Mouse (Mus musculus) stomach, embryonic 16.5 days (tissue): ENCODE measurements around the gene Megf11. TPM values are rescaled to one million over a fixed set of nuclear protein-coding genes. Genes with fewer than 3 reads are reported as not detected.
"Not testable (repeated sequence)": the region's sequence is repeated elsewhere in the genome, so short reads cannot be mapped to it uniquely, and the experiment has no call there.

Source experiments
- ATAC-seq: fragments of 200-750 bp; cut with Nextera tagmentation; 2 replicates; pipeline ENCODE4 v1.8.0; 2017; ENCODE audit warnings: moderate number of reproducible peaks, moderate TSS enrichment; ENCODE audit not compliant: insufficient read depth, low FRiP score
- H3K27ac ChIP-seq: fragments of 300-500 bp; sonication (generic); 2 replicates; pipeline ENCODE4 v1.5.1; 2014; ENCODE audit warnings: low read length
- H3K27me3 ChIP-seq: fragments of 300-500 bp; sonication (generic); 2 replicates; pipeline ENCODE4 v1.6.1; 2014; ENCODE audit warnings: low read length, control low read depth, mixed read lengths; ENCODE audit not compliant: control insufficient read depth, insufficient read depth
- H3K36me3 ChIP-seq: fragments of 300-500 bp; sonication (generic); 2 replicates; pipeline ENCODE4 v1.6.1; 2014; ENCODE audit warnings: low read length; ENCODE audit not compliant: control insufficient read depth, insufficient read depth
- H3K4me1 ChIP-seq: fragments of 300-500 bp; sonication (generic); 2 replicates; pipeline ENCODE4 v1.6.1; 2014; ENCODE audit warnings: low read length, control low read depth, mixed read lengths; ENCODE audit not compliant: control insufficient read depth, insufficient read depth
- H3K4me2 ChIP-seq: fragments of 300-500 bp; sonication (generic); 2 replicates; pipeline ENCODE4 v1.6.1; 2014; ENCODE audit warnings: low read depth, low read length, mixed read lengths
- H3K4me3 ChIP-seq: fragments of 300-500 bp; sonication (generic); replicated peaks from 2 replicates; pipeline ENCODE4 v1.5.1; 2014; ENCODE audit warnings: mild to moderate bottlenecking, low read length
- H3K9ac ChIP-seq: fragments of 300-500 bp; sonication (generic); 2 replicates; pipeline ENCODE4 v1.6.1; 2014; ENCODE audit warnings: low read length
- H3K9me3 ChIP-seq: fragments of 300-500 bp; sonication (generic); replicated peaks from 2 replicates; pipeline ENCODE4 v1.6.1; 2016; ENCODE audit warnings: low read length, control low read depth; ENCODE audit not compliant: control insufficient read depth
- WGBS: fragments of 180-500 bp; shearing (Covaris S2); extraction: QIAGEN DNeasy Blood & Tissue Kit; methylation state at CpG from one replicate; pipeline ENCODE4 v1.1.7; 2014; 5-methylcytosine and 5-hydroxymethylcytosine counted together
- polyA plus RNA-seq: library from polyadenylated mRNA; unstranded; fragments of >200 nt; fragmentation: Nextera tagmentation; extraction: Ambion mirVana; gene quantifications from 2 replicates; pipeline ENCODE4 v1.2.1, GENCODE M21; 2015

Gene Megf11
- polyA plus RNA-seq, 1 experiment from 2014 or later: 1.2 TPM

- Histone ChIP-seq H3K27me3 (no peaks in the 10 kb centered on the region), H3K4me3 (no peak overlapping the region), H3K9ac (no peak overlapping the region), H3K9me3 (no peaks in the 10 kb centered on the region), H3K4me2 (no peak overlapping the region), H3K4me1 (no peaks in the 10 kb centered on the region), H3K27ac (no peak overlapping the region), H3K36me3 (no peaks in the 10 kb centered on the region)
- no peak for ATAC-seq
- 89% methylated on average over 1 of the region's 1 CpGs for WGBS
Observed at GRCm38 (mm10) chr9:64470806-64471205, 85.4 kb downstream of the Megf11 start.

- Histone ChIP-seq H3K4me1 (no peaks in the 10 kb centered on the region), H3K9ac (no peak overlapping the region), H3K9me3 (no peaks in the 10 kb centered on the region), H3K27me3 (no peaks in the 10 kb centered on the region), H3K4me2 (no peak overlapping the region), H3K4me3 (no peak overlapping the region), H3K36me3 (no peaks in the 10 kb centered on the region), H3K27ac (no peak overlapping the region)
- no peak for ATAC-seq
- WGBS: 74% methylated on average over 3 of the region's 3 CpGs
Observed at GRCm38 (mm10) chr9:64471336-64471735, 85.9 kb downstream of the Megf11 start.

- no peak overlapping the region for H3K4me2 ChIP-seq
- WGBS: 33% methylated on average over 2 of the region's 2 CpGs
- no peak overlapping the region for H3K27ac ChIP-seq
- H3K9ac ChIP-seq: no peak overlapping the region
- H3K27me3 ChIP-seq: no peaks in the 10 kb centered on the region
- no peaks in the 10 kb centered on the region for H3K36me3 ChIP-seq
- no peaks in the 10 kb centered on the region for H3K9me3 ChIP-seq
- no peak for ATAC-seq
- no peaks in the 10 kb centered on the region for H3K4me1 ChIP-seq
- no peak overlapping the region for H3K4me3 ChIP-seq
Observed at GRCm38 (mm10) chr9:64472165-64472564, 86.7 kb downstream of the Megf11 start.

- Histone ChIP-seq H3K4me3 (no peak overlapping the region), H3K27me3 (no peaks in the 10 kb centered on the region), H3K4me2 (no peak overlapping the region), H3K27ac (no peak overlapping the region), H3K4me1 (no peaks in the 10 kb centered on the region), H3K36me3 (no peaks in the 10 kb centered on the region), H3K9me3 (no peaks in the 10 kb centered on the region), H3K9ac (no peak overlapping the region)
- ATAC-seq: no peak
- 34% methylated on average over 6 of the region's 6 CpGs for WGBS
Observed at GRCm38 (mm10) chr9:64472743-64473142, 87.3 kb downstream of the Megf11 start.

GRCm38 (mm10) chr9:64473170-64473569, 87.7 kb downstream of the Megf11 start:
- Histone ChIP-seq H3K27me3 (no peaks in the 10 kb centered on the region), H3K36me3 (no peaks in the 10 kb centered on the region), H3K27ac (no peak overlapping the region), H3K4me3 (no peak overlapping the region), H3K9me3 (no peaks in the 10 kb centered on the region), H3K4me1 (no peaks in the 10 kb centered on the region), H3K9ac (no peak overlapping the region), H3K4me2 (no peak overlapping the region)
- 37% methylated on average over 2 of the region's 2 CpGs for WGBS
- no peak for ATAC-seq

- no peaks in the 10 kb centered on the region for H3K36me3 ChIP-seq
- no peak overlapping the region for H3K9ac ChIP-seq
- H3K4me1 ChIP-seq: no peaks in the 10 kb centered on the region
- no peak overlapping the region for H3K4me2 ChIP-seq
- H3K9me3 ChIP-seq: no peaks in the 10 kb centered on the region
- 44% methylated on average over 4 of the region's 4 CpGs for WGBS
- no peaks in the 10 kb centered on the region for H3K27me3 ChIP-seq
- peak overlapping the region; percentile 37 for H3K27ac ChIP-seq
- no peak for ATAC-seq
- H3K4me3 ChIP-seq: no peak overlapping the region
Observed at GRCm38 (mm10) chr9:64473695-64474094, 88.3 kb downstream of the Megf11 start.

GRCm38 (mm10) chr9:64474142-64474541, 88.7 kb downstream of the Megf11 start:
- WGBS: 40% methylated on average over 4 of the region's 4 CpGs
- Histone ChIP-seq H3K4me1 (no peaks in the 10 kb centered on the region), H3K27me3 (no peaks in the 10 kb centered on the region), H3K36me3 (no peaks in the 10 kb centered on the region), H3K27ac (no peak overlapping the region), H3K4me3 (no peak overlapping the region), H3K9ac (no peak overlapping the region), H3K4me2 (no peak overlapping the region), H3K9me3 (no peaks in the 10 kb centered on the region)
- ATAC-seq: no peak

GRCm38 (mm10) chr9:64475942-64476341, 90.5 kb downstream of the Megf11 start:
- 45% methylated on average over 2 of the region's 2 CpGs for WGBS
- H3K4me1 ChIP-seq: no peaks in the 10 kb centered on the region
- H3K27ac ChIP-seq: no peak overlapping the region
- H3K4me2 ChIP-seq: no peak overlapping the region
- H3K4me3 ChIP-seq: no peak overlapping the region
- ATAC-seq: no peak
- H3K27me3 ChIP-seq: no peaks in the 10 kb centered on the region
- no peaks in the 10 kb centered on the region for H3K9me3 ChIP-seq
- H3K9ac ChIP-seq: no peak overlapping the region
- H3K36me3 ChIP-seq: no peaks in the 10 kb centered on the region

GRCm38 (mm10) chr9:64477397-64477796, 92.0 kb downstream of the Megf11 start:
- H3K36me3 ChIP-seq, H3K4me2 ChIP-seq, H3K4me3 ChIP-seq, H3K9ac ChIP-seq, H3K27me3 ChIP-seq, H3K9me3 ChIP-seq, H3K27ac ChIP-seq, ATAC-seq, H3K4me1 ChIP-seq: not testable (repeated sequence)
- WGBS: 75% methylated on average over 7 of the region's 7 CpGs

GRCm38 (mm10) chr9:64482126-64482525, 96.7 kb downstream of the Megf11 start:
- Histone ChIP-seq H3K9ac (no peak overlapping the region), H3K4me2 (no peak overlapping the region), H3K36me3 (no peaks in the 10 kb centered on the region), H3K27ac (no peak overlapping the region), H3K9me3 (no peaks in the 10 kb centered on the region), H3K4me1 (no peaks in the 10 kb centered on the region), H3K27me3 (no peaks in the 10 kb centered on the region), H3K4me3 (no peak overlapping the region)
- WGBS: 85% methylated on average over 5 of the region's 5 CpGs
- ATAC-seq: no peak
